25 mouse cellular contexts compared by ENCODE assay signal in genomic region chr5:36346698-36347097, GRCm38 (mm10). TPM values are rescaled to one million over a fixed set of nuclear protein-coding genes. Genes with fewer than 3 reads are reported as not detected.
"Had no signal": no experiment of that assay in that cellular context is flagged by ENCODE, and none has a peak within 500 bp of the region (broad histone marks: within the 10 kb centered on the region; RNA-seq: fewer than 3 reads in every experiment).

No protein-coding gene starts in this region.

- H3K4me1 ChIP-seq: intestine, embryonic 15.5 days; liver, embryonic 12.5 days had no signal

- DNase-seq: gastrocnemius, adult 2 months; gastrocnemius, postnatal 10 days; gastrocnemius, postnatal 25 days; heart, adult 18-20 months; heart, postnatal 10 days; heart, postnatal 4 days; kidney, adult 18-20 months; kidney, adult 8-10 months; kidney, postnatal 14 days; kidney, postnatal 36 days; layer of hippocampus, adult 9-11 months; layer of hippocampus, postnatal 36 days; left cerebral cortex, postnatal 4 days had no signal

- H3K4me3 ChIP-seq: gastrocnemius, adult 2 months; heart, embryonic 10.5 days; heart, embryonic 12.5 days; hindbrain, embryonic 10.5 days; intestine, embryonic 15.5 days; limb, embryonic 13.5 days; limb, embryonic 15.5 days; liver, embryonic 12.5 days had no signal

- H3K27me3 ChIP-seq: heart, embryonic 12.5 days; intestine, embryonic 15.5 days; limb, embryonic 13.5 days; limb, embryonic 15.5 days; liver, embryonic 12.5 days had no signal

- H3K27ac ChIP-seq: gastrocnemius, adult 2 months; heart, embryonic 10.5 days; hindbrain, embryonic 10.5 days; hindbrain, embryonic 14.5 days; intestine, embryonic 15.5 days; limb, embryonic 13.5 days; limb, embryonic 15.5 days; liver, embryonic 12.5 days; liver, embryonic 14.5 days had no signal

- H3K36me3 ChIP-seq: heart, embryonic 10.5 days; heart, embryonic 12.5 days; hindbrain, embryonic 10.5 days; intestine, embryonic 15.5 days; limb, embryonic 13.5 days; limb, embryonic 15.5 days; liver, embryonic 12.5 days had no signal

- ATAC-seq: inflammation-experienced regulatory T-cells, adult 6 months; intestine, embryonic 15.5 days; intestine, postnatal 0 days; liver, embryonic 12.5 days had no signal

- H3K9ac ChIP-seq: heart, embryonic 12.5 days; hindbrain, embryonic 14.5 days; intestine, embryonic 15.5 days; limb, embryonic 13.5 days; limb, embryonic 15.5 days; liver, embryonic 12.5 days; liver, embryonic 14.5 days had no signal

- H3K9me3 ChIP-seq: heart, embryonic 10.5 days; heart, embryonic 12.5 days; hindbrain, embryonic 10.5 days; intestine, embryonic 15.5 days; limb, embryonic 13.5 days; limb, embryonic 15.5 days; liver, embryonic 12.5 days had no signal

- H3K4me2 ChIP-seq: heart, embryonic 12.5 days; hindbrain, embryonic 14.5 days; intestine, embryonic 15.5 days; limb, embryonic 13.5 days; limb, embryonic 15.5 days; liver, embryonic 12.5 days had no signal

RNA-seq across cellular contexts. Expression of gene Sorcs2, which starts 51.2 kb away (rescaled TPM):
- total RNA-seq: granulocyte monocyte progenitor cell, adult 5-6 weeks had no signal
